ENCODE assay signal across 18 mouse cellular contexts in the genomic region with DNA sequence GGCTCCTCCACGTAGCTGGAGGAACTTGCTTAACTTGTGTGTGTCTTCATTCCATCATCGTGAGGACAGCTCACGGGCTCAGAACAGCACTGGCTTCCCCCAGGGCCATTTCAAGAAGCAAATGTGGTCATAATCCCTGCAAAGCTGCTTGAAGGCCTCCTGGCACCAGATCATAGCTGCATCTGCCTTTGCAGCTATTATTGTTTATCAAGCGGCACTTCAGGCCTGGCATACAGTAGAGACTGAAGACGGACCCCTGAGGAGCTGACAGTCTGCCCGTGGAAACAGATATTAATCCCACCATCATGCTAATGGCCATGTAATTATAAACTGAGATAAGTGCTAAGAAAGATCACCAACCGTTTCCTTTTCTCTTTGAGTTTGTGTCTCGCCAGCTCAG. TPM values are rescaled to one million over a fixed set of nuclear protein-coding genes. Genes with fewer than 3 reads are reported as not detected.
"Had no signal": no experiment of that assay in that cellular context is flagged by ENCODE, and none has a peak within 500 bp of the region (broad histone marks: within the 10 kb centered on the region; RNA-seq: fewer than 3 reads in every experiment).

No protein-coding gene starts in this region.

- ATAC-seq: intestine, postnatal 0 days; midbrain, embryonic 15.5 days had no signal

- H3K27me3 ChIP-seq: liver, embryonic 15.5 days; midbrain, embryonic 15.5 days; neural tube, embryonic 12.5 days; stomach, embryonic 15.5 days had no signal

- H3K36me3 ChIP-seq: limb, embryonic 10.5 days; liver, embryonic 15.5 days; midbrain, embryonic 15.5 days; neural tube, embryonic 12.5 days; stomach, embryonic 15.5 days had no signal

- H3K4me2 ChIP-seq: liver, embryonic 11.5 days; liver, embryonic 15.5 days; midbrain, embryonic 15.5 days; neural tube, embryonic 12.5 days; stomach, embryonic 15.5 days had no signal

- H3K9ac ChIP-seq: liver, embryonic 15.5 days; midbrain, embryonic 15.5 days; neural tube, embryonic 12.5 days; stomach, embryonic 15.5 days had no signal

- DNase-seq: kidney, adult 8-10 months; kidney, postnatal 25 days; lung, adult 2 months; lung, postnatal 10 days; right cerebral cortex, postnatal 14 days; thymus, adult 2 months; thymus, postnatal 25 days had no signal

- H3K4me1 ChIP-seq: limb, embryonic 10.5 days; liver, embryonic 15.5 days; midbrain, embryonic 15.5 days; neural tube, embryonic 12.5 days had no signal

- H3K27ac ChIP-seq: limb, embryonic 10.5 days; liver, embryonic 15.5 days; midbrain, embryonic 15.5 days; neural tube, embryonic 12.5 days; stomach, embryonic 15.5 days had no signal

- H3K4me3 ChIP-seq: limb, embryonic 10.5 days; liver, embryonic 15.5 days; midbrain, embryonic 15.5 days; myocyte; neural tube, embryonic 12.5 days; stomach, embryonic 15.5 days had no signal

- H3K9me3 ChIP-seq: limb, embryonic 10.5 days; liver, embryonic 15.5 days; midbrain, embryonic 15.5 days; neural tube, embryonic 12.5 days; stomach, embryonic 15.5 days had no signal

RNA-seq across cellular contexts. Expression of a gene that starts 16.5 kb away (rescaled TPM):
- total RNA-seq: megakaryocyte progenitor cell, adult 5-6 weeks; neutrophil, adult 5-6 weeks had no signal
- polyA plus RNA-seq: liver, embryonic 11.5 days; midbrain, embryonic 15.5 days; urinary bladder, adult 2 months had no signal

RNA-seq across cellular contexts. Expression of a gene that starts 50.0 kb away (rescaled TPM):
- total RNA-seq: megakaryocyte progenitor cell, adult 5-6 weeks; neutrophil, adult 5-6 weeks had no signal
- polyA plus RNA-seq: liver, embryonic 15.5 days; lung, adult 2 months had no signal
